Mouse (Mus musculus): Measurements from ENCODE around the gene Lgmn. TPM values are rescaled to one million over a fixed set of nuclear protein-coding genes. Genes with fewer than 3 reads are reported as not detected.

The Lgmn gene
- polyA plus RNA-seq, 1 experiment from 2014 or later, result 62.5 TPM

GRCm38 (mm10) chr12:102413171-102413570, 26.4 kb downstream of the Lgmn start:
- H3K4me1 ChIP-seq (replicated peaks), result 0 out of 2 replicates have a peak, but pooled peaks cover 8% of the 10 kb centered on the region
- no peak overlapping the region for H3K4me3 ChIP-seq
- no peak overlapping the region for H3K27ac ChIP-seq
- 94% methylated on average over 13 of the region's 13 CpGs for WGBS
- peaks cover 8% of the 10 kb centered on the region for H3K36me3 ChIP-seq
- no peaks in the 10 kb centered on the region for H3K27me3 ChIP-seq (ENCODE audit: insufficient read depth, poor library complexity, severe bottlenecking)
- no peak for DNase-seq (ENCODE audit: low spot score)
- H3K9me3 ChIP-seq, result no peaks in the 10 kb centered on the region

- Histone ChIP-seq H3K9me3 (no peaks in the 10 kb centered on the region), H3K4me1 (replicated peaks) (peaks cover 27% of the 10 kb centered on the region), H3K27me3 (ENCODE audit: insufficient read depth, poor library complexity, severe bottlenecking) (peaks cover 75% of the 10 kb centered on the region), H3K27ac (no peak overlapping the region), H3K36me3 (peaks cover 73% of the 10 kb centered on the region), H3K4me3 (no peak overlapping the region)
- 93% methylated on average over 4 of the region's 4 CpGs for WGBS
- no peak for DNase-seq (ENCODE audit: low spot score)
These were observed 41.0 kb downstream of the Lgmn start for GRCm38 (mm10) chr12:102398588-102398987.

GRCm38 (mm10) chr12:102395998-102396991, 43.3 kb downstream of the Lgmn start:
- 32% methylated on average over 19 of the region's 19 CpGs for WGBS
- DNase-seq (ENCODE audit: low spot score), result peak; percentile 71
- H3K4me3 ChIP-seq, result peak overlapping the region; percentile 9; the same call in 1 of the 2 replicates
- H3K27me3 ChIP-seq (ENCODE audit: insufficient read depth, poor library complexity, severe bottlenecking), result peaks cover 85% of the 10 kb centered on the region
- peaks cover 28% of the 10 kb centered on the region for H3K4me1 ChIP-seq (replicated peaks)
- H3K36me3 ChIP-seq, result peaks cover 60% of the 10 kb centered on the region
- peak overlapping the region; percentile 81 for H3K27ac ChIP-seq
- no peaks in the 10 kb centered on the region for H3K9me3 ChIP-seq

GRCm38 (mm10) chr12:102395537-102395936, 44.1 kb downstream of the Lgmn start:
- WGBS, result 68% methylated on average over 9 of the region's 9 CpGs
- no peak for DNase-seq (ENCODE audit: low spot score)
- H3K27ac ChIP-seq, result peak overlapping the region; percentile 81

GRCm38 (mm10) chr12:102394496-102394895, 45.1 kb downstream of the Lgmn start:
- 92% methylated on average over 7 of the region's 7 CpGs for WGBS
- Histone ChIP-seq H3K27ac (no peak overlapping the region), H3K36me3 (peaks cover 44% of the 10 kb centered on the region), H3K4me3 (no peak overlapping the region), H3K4me1 (replicated peaks) (peaks cover 28% of the 10 kb centered on the region), H3K9me3 (no peaks in the 10 kb centered on the region), H3K27me3 (ENCODE audit: insufficient read depth, poor library complexity, severe bottlenecking) (peaks cover 81% of the 10 kb centered on the region)
- no peak for DNase-seq (ENCODE audit: low spot score)

More at GRCm38 (mm10) chr12:102395537-102395936, 44.1 kb downstream of the Lgmn start:
- Histone ChIP-seq H3K4me1 (replicated peaks) (peaks cover 28% of the 10 kb centered on the region), H3K9me3 (no peaks in the 10 kb centered on the region), H3K27me3 (ENCODE audit: insufficient read depth, poor library complexity, severe bottlenecking) (peaks cover 81% of the 10 kb centered on the region), H3K4me3 (no peak overlapping the region), H3K36me3 (peaks cover 52% of the 10 kb centered on the region)

- H3K4me3 ChIP-seq, result no peak overlapping the region
- WGBS, result 70% methylated on average over 4 of the region's 4 CpGs
- H3K27me3 ChIP-seq (ENCODE audit: insufficient read depth, poor library complexity, severe bottlenecking), result peaks cover 81% of the 10 kb centered on the region
- H3K4me1 ChIP-seq (replicated peaks), result peaks cover 21% of the 10 kb centered on the region
- H3K27ac ChIP-seq, result no peak overlapping the region
- no peaks in the 10 kb centered on the region for H3K9me3 ChIP-seq
- H3K36me3 ChIP-seq, result peaks cover 26% of the 10 kb centered on the region
- DNase-seq (ENCODE audit: low spot score), result peak; percentile 38
These were observed 47.6 kb downstream of the Lgmn start for GRCm38 (mm10) chr12:102391982-102392381.

- H3K27me3 ChIP-seq (ENCODE audit: insufficient read depth, poor library complexity, severe bottlenecking), result peaks cover 81% of the 10 kb centered on the region
- no peak for DNase-seq (ENCODE audit: low spot score)
- no peak overlapping the region for H3K4me3 ChIP-seq
- no peak overlapping the region for H3K27ac ChIP-seq
- WGBS, result 88% methylated on average over 2 of the region's 2 CpGs
- peaks cover 12% of the 10 kb centered on the region for H3K4me1 ChIP-seq (replicated peaks)
- H3K9me3 ChIP-seq, result no peaks in the 10 kb centered on the region
- peaks cover 26% of the 10 kb centered on the region for H3K36me3 ChIP-seq
These were observed 48.5 kb downstream of the Lgmn start for GRCm38 (mm10) chr12:102391109-102391508.

- DNase-seq (ENCODE audit: low spot score), result no peak
- Histone ChIP-seq H3K27ac (no peak overlapping the region), H3K36me3 (peaks cover 21% of the 10 kb centered on the region), H3K4me3 (no peak overlapping the region), H3K9me3 (no peaks in the 10 kb centered on the region), H3K4me1 (replicated peaks) (peaks cover 2% of the 10 kb centered on the region; the same call in 1 of the 2 replicates), H3K27me3 (ENCODE audit: insufficient read depth, poor library complexity, severe bottlenecking) (peaks cover 71% of the 10 kb centered on the region)
- 37% methylated on average over 8 of the region's 8 CpGs for WGBS
These were observed 49.6 kb downstream of the Lgmn start for GRCm38 (mm10) chr12:102390042-102390441.

- H3K4me3 ChIP-seq, result no peak overlapping the region
- H3K36me3 ChIP-seq, result no peaks in the 10 kb centered on the region; the same call in 1 of the 2 replicates
- 53% methylated on average over 16 of the region's 16 CpGs for WGBS
- no peaks in the 10 kb centered on the region for H3K9me3 ChIP-seq
- no peak overlapping the region for H3K27ac ChIP-seq
- H3K27me3 ChIP-seq (ENCODE audit: insufficient read depth, poor library complexity, severe bottlenecking), result peaks cover 45% of the 10 kb centered on the region
- H3K4me1 ChIP-seq (replicated peaks), result no peaks in the 10 kb centered on the region
- DNase-seq (ENCODE audit: low spot score), result peak; percentile 80
These were observed 52.2 kb downstream of the Lgmn start for GRCm38 (mm10) chr12:102387219-102387917.

GRCm38 (mm10) chr12:102384819-102385218, 54.8 kb downstream of the Lgmn start:
- no peaks in the 10 kb centered on the region for H3K36me3 ChIP-seq
- peak; percentile 40 for DNase-seq (ENCODE audit: low spot score)
- H3K4me3 ChIP-seq, result no peak overlapping the region
- H3K4me1 ChIP-seq (replicated peaks), result no peaks in the 10 kb centered on the region
- H3K27ac ChIP-seq, result no peak overlapping the region
- 29% methylated on average over 3 of the region's 3 CpGs for WGBS
- peaks cover 25% of the 10 kb centered on the region for H3K27me3 ChIP-seq (ENCODE audit: insufficient read depth, poor library complexity, severe bottlenecking)
- H3K9me3 ChIP-seq, result no peaks in the 10 kb centered on the region

GRCm38 (mm10) chr12:102383288-102383687, 56.3 kb downstream of the Lgmn start:
- DNase-seq (ENCODE audit: low spot score), result no peak
- Histone ChIP-seq H3K27me3 (ENCODE audit: insufficient read depth, poor library complexity, severe bottlenecking) (peaks cover 10% of the 10 kb centered on the region), H3K27ac (no peak overlapping the region), H3K36me3 (no peaks in the 10 kb centered on the region), H3K9me3 (no peaks in the 10 kb centered on the region), H3K4me3 (no peak overlapping the region), H3K4me1 (replicated peaks) (no peaks in the 10 kb centered on the region)
- WGBS, result 87% methylated on average over 9 of the region's 9 CpGs

- WGBS, result 85% methylated on average over 8 of the region's 8 CpGs
- Histone ChIP-seq H3K4me1 (replicated peaks) (no peaks in the 10 kb centered on the region), H3K27me3 (ENCODE audit: insufficient read depth, poor library complexity, severe bottlenecking) (no peaks in the 10 kb centered on the region), H3K4me3 (no peak overlapping the region), H3K9me3 (no peaks in the 10 kb centered on the region), H3K27ac (no peak overlapping the region), H3K36me3 (no peaks in the 10 kb centered on the region)
- DNase-seq (ENCODE audit: low spot score), result no peak
These were observed 57.4 kb downstream of the Lgmn start for GRCm38 (mm10) chr12:102382180-102382579.
